Mouse (Mus musculus) G1E (cell line): ENCODE results near the gene Brat1. TPM values are rescaled to one million over a fixed set of nuclear protein-coding genes. Genes with fewer than 3 reads are reported as not detected.

Experiments used
- ATAC-seq: 2 replicates; pipeline ENCODE4 v1.8.0; 2016; ENCODE audit warnings: mild to moderate bottlenecking; ENCODE audit not compliant: insufficient number of reproducible peaks, poor library complexity, low FRiP score, severe bottlenecking; ENCODE audit errors: extremely low read depth
- DNase-seq: peaks from one replicate; pipeline ENCODE4 v3.0.0; 2012; ENCODE audit warnings: low spot score
- H3K27me3 ChIP-seq: 2 replicates; pipeline ENCODE4 v1.6.1; 2012; ENCODE audit warnings: mild to moderate bottlenecking, low read length, inconsistent platforms; ENCODE audit not compliant: insufficient read depth
- H3K36me3 ChIP-seq: replicated peaks from 2 replicates; pipeline ENCODE3; 2012; ENCODE audit warnings: mild to moderate bottlenecking, inconsistent platforms
- H3K4me1 ChIP-seq: 2 replicates; pipeline ENCODE4 v1.6.1; 2012; ENCODE audit warnings: low read depth, low read length, inconsistent platforms, mixed read lengths; ENCODE audit not compliant: insufficient read depth
- H3K4me3 ChIP-seq: 2 replicates; pipeline ENCODE4 v1.5.1; 2012; ENCODE audit warnings: low read depth, mild to moderate bottlenecking, inconsistent platforms, low read length, moderate library complexity, mixed read lengths
- H3K9me3 ChIP-seq: replicated peaks from 2 replicates; pipeline ENCODE4 v1.6.1; 2012; ENCODE audit warnings: inconsistent platforms
- CTCF ChIP-seq: IDR thresholded peaks from 2 replicates; pipeline ENCODE4 v1.5.1; 2012; ENCODE audit warnings: low read depth, low read length, inconsistent platforms, mixed read lengths
- GATA1 ChIP-seq: IDR thresholded peaks from 2 replicates; pipeline ENCODE4 v1.6.1; 2012; ENCODE audit warnings: borderline replicate concordance, low read length, inconsistent platforms, mixed read lengths
- GATA2 ChIP-seq: IDR thresholded peaks from 2 replicates; pipeline ENCODE4 v1.6.1; 2012; ENCODE audit warnings: low read depth, low read length, inconsistent platforms, borderline replicate concordance
- POLR2AphosphoS5 ChIP-seq: IDR thresholded peaks from 2 replicates; pipeline ENCODE4 v1.6.1; 2012; ENCODE audit warnings: low read depth, low read length, inconsistent platforms; ENCODE audit not compliant: insufficient replicate concordance
- TAL1 ChIP-seq: conservative IDR thresholded peaks from 2 replicates; pipeline ENCODE4 v1.6.1; 2012; ENCODE audit warnings: low read depth, low read length, inconsistent platforms, mixed read lengths
- polyA plus RNA-seq: library from polyadenylated mRNA; stranded (reverse); fragments of >175 nt; gene quantifications from 2 replicates; pipeline ENCODE4 v1.2.3, GENCODE M21; 2012
- total RNA-seq, 2 experiments: library from RNA; stranded (forward) in 1 of 2; stranded (reverse) in 1 of 2; fragments of 200-1000 nt in 1 of 2; fragments of >200 nt in 1 of 2; fragmentation: Nextera tagmentation in 1 of 2; gene quantifications; 2 replicates each; pipeline ENCODE4 v1.2.3; 2014 to 2017

Gene Brat1
- total RNA-seq (2014; fragmentation: Nextera tagmentation) (11.1 and 12.2 TPM in 2 replicates), total RNA-seq (2017) (9.5 and 10.9 TPM in 2 replicates), polyA plus RNA-seq (25.7 and 25.9 TPM in 2 replicates)

DNA sequence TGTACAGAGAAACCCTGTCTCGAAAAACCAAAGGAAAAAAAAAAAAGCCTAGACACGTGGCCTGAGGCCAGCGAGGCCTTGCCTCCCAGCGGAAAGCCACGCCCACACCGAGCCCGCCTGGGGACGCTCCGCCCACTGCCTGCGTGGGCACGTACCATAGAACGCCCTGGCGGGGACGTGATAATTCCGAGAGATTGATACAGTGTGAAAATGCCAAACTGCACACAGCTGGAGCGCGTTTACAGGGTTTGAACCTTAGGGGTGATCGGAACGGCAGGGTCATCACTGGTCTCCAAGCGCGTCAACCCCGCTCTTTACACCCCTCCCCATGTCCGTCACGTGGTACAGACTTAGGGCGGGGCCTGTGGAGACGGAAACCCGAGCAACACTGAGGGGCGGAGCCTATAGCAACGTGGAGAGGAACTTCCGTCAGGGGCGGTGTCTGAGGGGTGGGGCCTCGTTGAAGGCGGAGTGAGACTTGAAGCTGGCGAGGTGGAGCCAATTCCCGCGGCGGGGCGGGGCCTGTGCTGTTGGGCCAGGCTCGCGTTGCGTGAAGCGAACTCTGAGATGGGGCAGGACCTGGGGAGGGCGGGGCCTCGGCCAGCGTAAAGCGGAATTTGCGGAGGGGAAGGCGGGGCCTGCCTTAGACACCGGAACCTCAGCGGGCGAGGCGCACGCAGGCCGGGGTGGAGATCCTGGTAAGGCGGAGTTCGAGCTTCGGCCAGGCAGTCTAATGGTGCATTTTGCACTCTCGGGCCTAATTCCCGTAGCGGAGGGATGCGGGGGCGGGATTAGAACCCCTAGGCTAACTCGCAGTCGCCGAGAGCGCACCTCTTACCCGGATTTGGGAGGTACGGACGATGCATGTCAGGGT, at the start of gene Brat1:
Gene Brat1 (plus strand): TSS at position 634 of the 874 bp plus-strand sequence.
- peaks cover 29% of the 10 kb centered on the region for H3K36me3 ChIP-seq
- TF ChIP-seq CTCF (no peak), GATA1 (no peak), TAL1 (no peak), POLR2AphosphoS5 (no peak), GATA2 (no peak)
- peak within 1 kb of the TSS; percentile 78 for H3K4me3 ChIP-seq
- no peaks in the 10 kb centered on the region for H3K9me3 ChIP-seq
- ATAC-seq (peak; percentile 90), DNase-seq (peak; percentile 96)
- peaks cover 20% of the 10 kb centered on the region for H3K27me3 ChIP-seq
- peaks cover 47% of the 10 kb centered on the region for H3K4me1 ChIP-seq

DNA sequence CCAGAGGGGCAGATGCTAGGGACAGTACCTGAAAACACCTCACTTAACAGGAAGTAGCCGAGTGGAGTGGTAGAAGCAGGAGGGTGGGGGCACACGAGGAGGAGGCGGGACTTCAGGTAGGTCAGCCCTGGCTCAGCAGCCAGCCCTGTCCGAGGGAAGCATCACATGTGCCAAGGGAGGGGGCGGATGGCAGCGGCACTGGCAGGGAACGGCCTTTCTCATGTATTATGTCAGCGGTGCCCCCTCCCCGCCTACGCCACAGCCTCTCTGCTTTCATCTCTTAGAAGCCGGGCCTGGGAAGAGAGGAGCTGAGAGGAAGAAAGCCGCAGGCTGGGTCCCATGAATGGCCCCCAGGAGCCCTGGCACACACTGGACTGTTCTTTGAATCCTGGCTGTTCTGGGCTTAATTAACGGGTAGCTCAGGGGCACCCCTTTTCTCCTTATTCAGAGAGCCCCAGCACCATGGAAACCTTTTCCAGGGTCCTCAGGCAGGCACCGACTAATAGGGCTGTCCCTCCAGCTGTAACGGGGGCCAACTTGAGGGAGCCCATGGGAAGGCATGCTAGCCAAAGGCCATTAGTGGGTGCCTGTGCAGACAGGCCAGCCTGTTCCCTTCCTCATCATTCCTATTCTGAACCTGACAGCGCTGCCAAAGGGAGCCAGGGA, 45.1 kb upstream of the Brat1 start:
- peaks cover 48% of the 10 kb centered on the region for H3K27me3 ChIP-seq
- DNase-seq = no peak
- peaks cover 7% of the 10 kb centered on the region for H3K4me1 ChIP-seq
- H3K36me3 ChIP-seq = no peaks in the 10 kb centered on the region
- TF ChIP-seq TAL1 (no peak), POLR2AphosphoS5 (no peak), GATA1 (no peak), GATA2 (no peak), CTCF (no peak)
- H3K9me3 ChIP-seq = no peaks in the 10 kb centered on the region
- ATAC-seq = no peak
- no peak overlapping the region for H3K4me3 ChIP-seq

DNA sequence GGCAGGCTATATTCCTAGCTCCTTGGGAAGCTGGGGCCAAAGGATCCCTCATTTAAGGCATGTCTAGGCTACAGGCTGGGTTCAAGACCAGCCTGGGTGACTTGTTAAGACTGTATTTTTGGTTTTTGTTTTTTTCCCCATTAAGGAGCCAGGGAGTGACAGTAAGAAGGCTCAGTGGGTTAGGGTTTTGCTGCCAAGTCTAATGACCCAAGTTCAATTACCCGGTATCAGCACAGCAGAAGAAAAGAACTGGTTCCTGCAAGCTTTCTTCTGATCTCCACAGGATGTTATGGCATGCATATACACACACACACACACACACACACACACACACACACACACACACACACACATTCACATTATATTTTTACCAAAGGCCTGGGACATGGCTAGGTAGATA, 44.4 kb upstream of the Brat1 start:
- H3K27me3 ChIP-seq = peaks cover 52% of the 10 kb centered on the region
- H3K4me1 ChIP-seq = peaks cover 7% of the 10 kb centered on the region
- H3K9me3 ChIP-seq = no peaks in the 10 kb centered on the region
- TF ChIP-seq GATA2 (no peak), CTCF (no peak), GATA1 (no peak), TAL1 (no peak), POLR2AphosphoS5 (no peak)
- DNase-seq (no peak), ATAC-seq (no peak)
- H3K36me3 ChIP-seq = no peaks in the 10 kb centered on the region
- no peak overlapping the region for H3K4me3 ChIP-seq

DNA sequence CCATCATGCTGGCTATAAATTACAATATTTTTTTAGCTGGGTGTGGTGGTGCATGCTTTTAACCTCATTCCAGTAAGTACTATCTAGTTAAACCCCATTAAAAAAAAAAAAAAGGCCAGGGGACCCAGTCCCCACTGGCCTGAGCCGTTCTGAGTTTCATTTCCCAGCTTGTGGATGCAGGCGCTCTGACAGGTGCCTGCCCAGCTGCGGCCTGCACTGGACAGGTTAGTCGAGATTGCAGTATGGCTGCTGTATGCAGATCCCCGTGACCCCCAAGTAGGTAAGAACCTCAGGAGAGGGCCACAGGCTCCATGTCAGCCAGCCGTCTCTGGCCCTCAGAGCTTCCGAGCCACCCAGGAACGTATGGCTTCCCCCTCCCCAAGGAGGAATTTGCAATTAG, 43.4 kb upstream of the Brat1 start:
- H3K9me3 ChIP-seq = no peaks in the 10 kb centered on the region
- H3K27me3 ChIP-seq = peaks cover 50% of the 10 kb centered on the region
- no peak overlapping the region for H3K4me3 ChIP-seq
- no peaks in the 10 kb centered on the region for H3K36me3 ChIP-seq
- peaks cover 7% of the 10 kb centered on the region for H3K4me1 ChIP-seq
- ATAC-seq = no peak
- no peak for DNase-seq
- TF ChIP-seq GATA2 (no peak), TAL1 (no peak), POLR2AphosphoS5 (no peak), CTCF (no peak), GATA1 (no peak)

DNA sequence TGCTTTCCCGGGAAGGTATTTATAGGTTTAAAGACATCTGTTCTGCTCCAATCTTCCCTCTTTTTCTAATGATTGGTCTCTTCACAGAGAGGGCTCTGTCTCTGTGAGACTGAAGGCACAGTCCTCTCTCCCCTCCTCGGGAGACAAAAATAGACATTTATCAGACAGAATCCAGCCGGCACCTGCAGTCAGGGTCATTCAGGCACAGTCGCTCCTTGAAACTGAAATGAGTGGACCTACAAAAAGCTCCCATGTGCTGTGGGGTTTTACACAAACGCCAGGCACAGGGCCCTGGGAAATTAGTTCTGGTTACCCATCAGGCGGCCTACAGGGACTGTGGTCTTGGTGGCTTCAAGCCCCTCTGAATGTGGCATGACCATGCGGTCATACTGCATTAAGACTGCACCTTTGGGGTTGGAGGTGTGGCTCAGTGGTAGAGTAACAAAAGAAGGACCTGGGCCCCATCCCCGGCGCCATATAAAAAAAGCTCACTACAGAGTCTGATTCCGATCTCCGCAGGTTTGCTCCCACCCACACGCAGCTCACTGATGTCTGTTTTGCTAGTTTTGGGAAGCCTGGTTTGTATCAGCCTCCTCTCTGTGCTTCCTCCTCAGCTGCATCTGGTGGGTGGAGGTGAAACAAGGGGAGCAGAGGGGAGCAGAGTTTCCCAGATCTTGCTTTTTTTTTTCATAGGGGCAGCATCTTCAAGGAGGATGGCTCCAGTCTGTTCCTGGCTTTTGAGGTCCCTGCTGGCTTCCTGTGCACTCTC, 42.8 kb upstream of the Brat1 start:
- peaks cover 7% of the 10 kb centered on the region for H3K4me1 ChIP-seq

More for the DNA sequence above, 42.8 kb upstream of the Brat1 start:
- Histone ChIP-seq H3K9me3 (no peaks in the 10 kb centered on the region), H3K4me3 (no peak overlapping the region), H3K36me3 (no peaks in the 10 kb centered on the region), H3K27me3 (peaks cover 50% of the 10 kb centered on the region)
- ATAC-seq = no peak
- TF ChIP-seq GATA2 = no peak
- TF ChIP-seq GATA1 = no peak
- no peak for TF ChIP-seq POLR2AphosphoS5
- TF ChIP-seq TAL1 = no peak
- TF ChIP-seq CTCF = no peak
- DNase-seq = no peak
